Mouse (Mus musculus) heart, adult 2 months (tissue): ENCODE results near the gene Mllt3.

ENCODE experiments used
- CTCF ChIP-seq: fragments of 200-600 bp; IDR thresholded peaks from 2 replicates; pipeline ENCODE4 v1.8.1; 2022; ENCODE audit warnings: antibody characterized with exemption, mild to moderate bottlenecking, moderate library complexity
- POLR2A ChIP-seq: fragments of 200-500 bp; IDR thresholded peaks from 2 replicates; pipeline ENCODE4 v1.6.1; 2011; ENCODE audit warnings: mild to moderate bottlenecking, low read depth, low read length, control low read depth; ENCODE audit not compliant: insufficient read depth

- TF ChIP-seq CTCF: no peak
- TF ChIP-seq POLR2A: no peak
Measured at GRCm38 (mm10) chr4:87804576-87804975, 228.6 kb downstream of the Mllt3 start.
